Mouse (Mus musculus) retina, postnatal 7 days (tissue): Measurements from ENCODE around the gene Syt16.

Source experiments
- DNase-seq: peaks from one replicate; pipeline ENCODE4 v3.0.0-alpha.2; 2012; ENCODE audit warnings: low read depth, low spot score

The Syt16 gene

GRCm38 (mm10) chr12:74315221-74315620 lies 317.8 kb downstream of the Syt16 start:
- DNase-seq, result no peak

- DNase-seq, result no peak
Observed at GRCm38 (mm10) chr12:74316344-74316973, 319.0 kb downstream of the Syt16 start, which contains the start of gene Gm11042. TSS of gene Gm11042 (minus strand) at chr12:74316394.

GRCm38 (mm10) chr12:74316989-74317759 lies 319.7 kb downstream of the Syt16 start:
- DNase-seq, result peak; percentile 75

GRCm38 (mm10) chr12:74320318-74320717 lies 322.9 kb downstream of the Syt16 start:
- DNase-seq, result peak; percentile 67

GRCm38 (mm10) chr12:74321981-74322380 lies 324.5 kb downstream of the Syt16 start:
- no peak for DNase-seq
